Mouse (Mus musculus): ENCODE data around the gene Cubn. TPM values are rescaled to one million over a fixed set of nuclear protein-coding genes. Genes with fewer than 3 reads are reported as not detected.

Cubn gene
- 0.54 and 0.84 TPM in 2 replicates for polyA plus RNA-seq (2015; fragmentation: Nextera tagmentation; extraction: Ambion mirVana)

DNA sequence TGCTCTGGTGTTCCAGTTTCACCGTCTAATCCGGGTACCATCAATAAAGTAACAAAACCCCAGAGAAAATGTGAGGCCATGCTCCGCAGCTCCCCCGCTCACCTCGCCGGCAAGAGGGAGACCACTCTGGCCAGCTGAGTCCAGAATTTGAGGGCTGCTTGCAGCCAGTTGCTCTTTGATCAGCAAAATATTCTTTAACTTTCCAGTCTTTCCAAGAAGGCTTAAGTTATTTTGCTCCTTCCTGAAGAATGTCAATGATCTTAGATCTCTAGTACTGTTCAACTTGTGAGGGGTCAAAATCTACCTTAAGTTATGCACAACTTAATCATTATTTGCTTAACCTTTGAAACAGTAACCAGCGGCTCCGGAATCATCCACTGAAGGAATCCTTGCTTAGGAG lies at the start of gene Cubn:
Gene Cubn, minus strand, starts transcription at position 80 of the 400 bp plus-strand sequence.
- H3K4me2 ChIP-seq (ENCODE audit: low read depth, low read length) = no peak within 1 kb of the TSS
- H3K27me3 ChIP-seq (ENCODE audit: control insufficient read depth, insufficient read depth, low read length) = no peaks in the 10 kb centered on the region
- no peak within 1 kb of the TSS for H3K4me3 ChIP-seq (replicated peaks; ENCODE audit: low read length)
- H3K36me3 ChIP-seq (ENCODE audit: control insufficient read depth, insufficient read depth, low read length) = no peaks in the 10 kb centered on the region
- no peak within 1 kb of the TSS for H3K9ac ChIP-seq (ENCODE audit: low read length)
- 55% methylated on average over 8 of the region's 8 CpGs for WGBS
- H3K9me3 ChIP-seq (replicated peaks; ENCODE audit: control insufficient read depth, low read length) = no peaks in the 10 kb centered on the region
- no peak within 1 kb of the TSS for H3K27ac ChIP-seq (ENCODE audit: low read length)
- H3K4me1 ChIP-seq (ENCODE audit: control insufficient read depth, insufficient read depth, low read length) = no peaks in the 10 kb centered on the region
- ATAC-seq (ENCODE audit: insufficient read depth, low FRiP score) = no peak

DNA sequence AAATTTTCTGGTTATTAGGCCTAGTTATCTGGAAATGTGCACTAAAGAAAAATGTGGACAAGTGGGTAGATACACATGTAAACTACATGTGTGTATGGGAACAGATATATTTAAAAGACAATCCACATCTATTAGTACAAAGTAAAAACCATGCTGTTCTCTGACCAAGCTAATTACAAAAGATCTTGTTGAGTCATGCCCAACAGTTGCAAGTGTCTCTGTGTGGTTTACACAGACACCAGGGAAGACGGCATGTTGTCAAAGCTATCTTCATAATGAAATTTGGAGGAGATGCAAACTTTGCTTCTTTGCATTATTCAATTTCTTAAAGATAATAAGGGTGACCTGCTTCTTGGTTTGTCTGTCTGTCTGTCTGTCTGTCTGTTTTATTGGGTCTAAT lies 48.2 kb upstream of the Cubn start:
- ATAC-seq (ENCODE audit: insufficient read depth, low FRiP score) = no peak
- Histone ChIP-seq H3K27me3 (ENCODE audit: control insufficient read depth, insufficient read depth, low read length) (no peaks in the 10 kb centered on the region), H3K36me3 (ENCODE audit: control insufficient read depth, insufficient read depth, low read length) (no peaks in the 10 kb centered on the region), H3K9ac (ENCODE audit: low read length) (no peak overlapping the region), H3K9me3 (replicated peaks; ENCODE audit: control insufficient read depth, low read length) (no peaks in the 10 kb centered on the region), H3K4me2 (ENCODE audit: low read depth, low read length) (no peak overlapping the region), H3K27ac (ENCODE audit: low read length) (no peak overlapping the region), H3K4me1 (ENCODE audit: control insufficient read depth, insufficient read depth, low read length) (peaks cover 2% of the 10 kb centered on the region; the same call in 1 of the 2 replicates), H3K4me3 (replicated peaks; ENCODE audit: low read length) (no peak overlapping the region)
- 71% methylated on average over 1 of the region's 1 CpGs for WGBS

DNA sequence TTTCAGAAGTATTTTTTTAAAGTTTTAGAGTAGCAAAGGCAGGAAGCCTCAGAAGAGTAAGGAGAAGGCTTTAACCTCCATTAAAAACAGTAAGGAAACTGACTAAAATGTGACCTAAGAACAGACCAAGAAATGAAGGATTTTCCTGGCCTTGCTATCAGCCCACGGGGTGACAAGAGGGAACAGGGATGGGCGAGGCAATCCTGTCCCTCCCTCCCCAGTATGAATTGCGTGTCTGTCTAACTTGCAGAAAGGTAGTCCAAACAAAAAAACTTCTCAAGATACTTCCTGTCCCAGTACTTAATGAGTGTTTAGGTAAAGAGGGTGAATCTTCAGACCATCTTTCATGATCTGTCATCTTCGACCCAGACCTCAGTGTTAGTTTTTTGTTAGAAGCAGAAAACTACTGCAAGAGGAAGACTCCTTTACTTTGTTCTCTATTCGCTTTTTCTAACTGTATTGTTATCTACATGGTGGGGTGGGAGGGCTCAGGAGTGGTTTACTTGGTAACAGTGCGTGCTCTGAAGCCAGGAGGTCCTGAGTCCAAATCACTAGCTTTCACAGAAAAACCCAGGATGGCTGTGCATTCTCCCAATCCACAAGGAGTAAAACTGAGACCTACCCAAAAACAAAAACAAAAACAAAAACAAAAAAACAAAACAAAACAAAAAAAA lies 47.2 kb upstream of the Cubn start:
- Histone ChIP-seq H3K4me3 (replicated peaks; ENCODE audit: low read length) (no peak overlapping the region), H3K36me3 (ENCODE audit: control insufficient read depth, insufficient read depth, low read length) (no peaks in the 10 kb centered on the region), H3K27ac (ENCODE audit: low read length) (no peak overlapping the region), H3K27me3 (ENCODE audit: control insufficient read depth, insufficient read depth, low read length) (no peaks in the 10 kb centered on the region), H3K4me2 (ENCODE audit: low read depth, low read length) (no peak overlapping the region), H3K4me1 (ENCODE audit: control insufficient read depth, insufficient read depth, low read length) (no peaks in the 10 kb centered on the region; the same call in 1 of the 2 replicates), H3K9ac (ENCODE audit: low read length) (no peak overlapping the region), H3K9me3 (replicated peaks; ENCODE audit: control insufficient read depth, low read length) (no peaks in the 10 kb centered on the region)
- ATAC-seq (ENCODE audit: insufficient read depth, low FRiP score) = no peak
- 52% methylated on average over 6 of the region's 6 CpGs for WGBS

DNA sequence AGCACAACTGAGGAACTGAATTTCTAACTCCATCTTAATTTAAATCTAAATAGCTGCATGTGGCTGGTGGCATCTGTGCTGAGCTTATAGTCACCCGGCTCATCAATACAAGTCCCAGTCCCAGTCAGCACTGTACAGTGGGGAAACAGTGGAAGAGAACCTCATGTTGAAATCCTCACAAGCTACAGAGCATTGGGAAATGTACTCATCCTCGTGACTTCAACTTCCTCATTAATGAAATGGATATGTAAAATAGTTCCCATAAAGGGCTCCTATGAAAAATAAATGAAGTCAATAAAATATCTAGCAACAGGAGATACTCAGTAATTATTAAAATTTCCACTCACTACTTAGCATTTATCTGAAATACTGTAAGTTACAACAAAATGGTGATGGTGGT lies 46.6 kb upstream of the Cubn start:
- no peaks in the 10 kb centered on the region for H3K36me3 ChIP-seq (ENCODE audit: control insufficient read depth, insufficient read depth, low read length)
- no peak for ATAC-seq (ENCODE audit: insufficient read depth, low FRiP score)
- H3K27ac ChIP-seq (ENCODE audit: low read length) = no peak overlapping the region
- 79% methylated on average over 2 of the region's 2 CpGs for WGBS
- H3K9ac ChIP-seq (ENCODE audit: low read length) = no peak overlapping the region
- no peaks in the 10 kb centered on the region for H3K9me3 ChIP-seq (replicated peaks; ENCODE audit: control insufficient read depth, low read length)
- no peaks in the 10 kb centered on the region; the same call in 1 of the 2 replicates for H3K4me1 ChIP-seq (ENCODE audit: control insufficient read depth, insufficient read depth, low read length)
- no peaks in the 10 kb centered on the region for H3K27me3 ChIP-seq (ENCODE audit: control insufficient read depth, insufficient read depth, low read length)
- no peak overlapping the region for H3K4me3 ChIP-seq (replicated peaks; ENCODE audit: low read length)
- no peak overlapping the region for H3K4me2 ChIP-seq (ENCODE audit: low read depth, low read length)

DNA sequence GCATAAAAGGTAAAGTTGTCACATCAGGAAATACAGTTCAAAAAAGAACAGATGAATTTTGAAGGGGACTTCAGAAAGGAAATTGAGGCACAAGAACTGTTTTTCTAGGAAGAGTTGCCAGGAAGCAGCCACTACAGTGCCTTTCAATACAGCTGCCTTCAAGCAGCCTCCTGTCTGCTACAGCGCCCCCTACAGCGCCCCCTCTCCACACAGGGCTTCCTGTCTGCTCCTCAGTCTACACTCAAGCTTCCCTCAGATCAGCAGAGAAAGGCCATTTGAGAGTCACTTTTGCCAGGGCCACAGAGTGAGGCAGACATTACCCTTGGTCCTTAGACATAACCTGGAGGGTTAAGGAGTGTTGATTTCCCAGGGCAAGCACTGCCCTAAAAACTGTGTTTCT lies 46.1 kb upstream of the Cubn start:
- H3K9me3 ChIP-seq (replicated peaks; ENCODE audit: control insufficient read depth, low read length) = no peaks in the 10 kb centered on the region
- no peak for ATAC-seq (ENCODE audit: insufficient read depth, low FRiP score)
- no peak overlapping the region for H3K4me2 ChIP-seq (ENCODE audit: low read depth, low read length)
- no peaks in the 10 kb centered on the region for H3K27me3 ChIP-seq (ENCODE audit: control insufficient read depth, insufficient read depth, low read length)
- H3K4me1 ChIP-seq (ENCODE audit: control insufficient read depth, insufficient read depth, low read length) = no peaks in the 10 kb centered on the region; the same call in 1 of the 2 replicates
- no peaks in the 10 kb centered on the region for H3K36me3 ChIP-seq (ENCODE audit: control insufficient read depth, insufficient read depth, low read length)
- H3K27ac ChIP-seq (ENCODE audit: low read length) = no peak overlapping the region
- H3K9ac ChIP-seq (ENCODE audit: low read length) = no peak overlapping the region
- WGBS = 13% methylated on average over 2 of the region's 2 CpGs
- H3K4me3 ChIP-seq (replicated peaks; ENCODE audit: low read length) = no peak overlapping the region

DNA sequence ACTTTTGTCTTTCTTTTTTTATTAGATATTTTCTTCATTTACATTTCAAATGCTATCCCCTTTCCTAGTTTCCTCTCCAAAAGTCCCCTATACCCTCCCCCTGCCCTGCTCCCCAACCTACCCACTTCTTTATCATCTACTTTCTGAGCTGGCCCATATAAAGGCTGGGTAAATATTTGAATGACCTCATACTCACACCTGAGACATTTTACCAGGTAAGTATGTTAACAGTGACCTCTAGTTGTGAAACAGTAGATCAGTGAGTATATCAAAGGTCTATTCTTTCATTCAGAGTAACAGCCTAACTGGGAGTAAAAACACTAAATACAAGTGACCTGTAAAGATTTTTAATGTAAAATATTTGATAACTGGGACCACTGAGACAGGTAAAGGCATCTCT lies 45.1 kb upstream of the Cubn start:
- Histone ChIP-seq H3K4me2 (ENCODE audit: low read depth, low read length) (no peak overlapping the region), H3K9me3 (replicated peaks; ENCODE audit: control insufficient read depth, low read length) (no peaks in the 10 kb centered on the region), H3K4me1 (ENCODE audit: control insufficient read depth, insufficient read depth, low read length) (no peaks in the 10 kb centered on the region; the same call in 1 of the 2 replicates), H3K27me3 (ENCODE audit: control insufficient read depth, insufficient read depth, low read length) (no peaks in the 10 kb centered on the region), H3K4me3 (replicated peaks; ENCODE audit: low read length) (no peak overlapping the region), H3K9ac (ENCODE audit: low read length) (no peak overlapping the region), H3K36me3 (ENCODE audit: control insufficient read depth, insufficient read depth, low read length) (no peaks in the 10 kb centered on the region), H3K27ac (ENCODE audit: low read length) (no peak overlapping the region)
- peak; percentile 60; the same call in 1 of the 2 replicates for ATAC-seq (ENCODE audit: insufficient read depth, low FRiP score)

DNA sequence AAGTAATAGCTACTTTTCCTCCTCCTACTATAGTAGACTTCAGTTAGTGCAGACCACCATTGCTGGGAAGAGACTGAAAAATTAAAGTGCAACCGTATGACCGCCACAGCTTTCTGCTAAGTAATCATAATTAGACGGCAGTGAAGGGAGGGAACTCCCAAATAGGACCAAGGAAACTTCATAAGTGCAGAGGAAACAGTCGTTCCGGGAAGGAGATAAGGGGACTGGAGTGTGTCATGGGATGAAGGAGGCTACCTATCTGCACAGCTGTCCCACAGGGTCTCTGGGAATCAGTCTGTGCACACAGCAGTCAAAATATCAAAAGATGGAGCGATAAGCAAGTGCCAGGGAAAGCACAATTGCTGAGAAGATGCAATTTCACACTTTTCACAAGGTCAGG lies 39.0 kb upstream of the Cubn start:
- H3K36me3 ChIP-seq (ENCODE audit: control insufficient read depth, insufficient read depth, low read length) = no peaks in the 10 kb centered on the region
- H3K4me3 ChIP-seq (replicated peaks; ENCODE audit: low read length) = no peak overlapping the region
- H3K4me1 ChIP-seq (ENCODE audit: control insufficient read depth, insufficient read depth, low read length) = no peaks in the 10 kb centered on the region
- H3K27me3 ChIP-seq (ENCODE audit: control insufficient read depth, insufficient read depth, low read length) = no peaks in the 10 kb centered on the region
- H3K4me2 ChIP-seq (ENCODE audit: low read depth, low read length) = no peak overlapping the region
- no peak overlapping the region for H3K27ac ChIP-seq (ENCODE audit: low read length)
- 74% methylated on average over 6 of the region's 6 CpGs for WGBS
- H3K9me3 ChIP-seq (replicated peaks; ENCODE audit: control insufficient read depth, low read length) = no peaks in the 10 kb centered on the region
- no peak overlapping the region for H3K9ac ChIP-seq (ENCODE audit: low read length)
- no peak for ATAC-seq (ENCODE audit: insufficient read depth, low FRiP score)

DNA sequence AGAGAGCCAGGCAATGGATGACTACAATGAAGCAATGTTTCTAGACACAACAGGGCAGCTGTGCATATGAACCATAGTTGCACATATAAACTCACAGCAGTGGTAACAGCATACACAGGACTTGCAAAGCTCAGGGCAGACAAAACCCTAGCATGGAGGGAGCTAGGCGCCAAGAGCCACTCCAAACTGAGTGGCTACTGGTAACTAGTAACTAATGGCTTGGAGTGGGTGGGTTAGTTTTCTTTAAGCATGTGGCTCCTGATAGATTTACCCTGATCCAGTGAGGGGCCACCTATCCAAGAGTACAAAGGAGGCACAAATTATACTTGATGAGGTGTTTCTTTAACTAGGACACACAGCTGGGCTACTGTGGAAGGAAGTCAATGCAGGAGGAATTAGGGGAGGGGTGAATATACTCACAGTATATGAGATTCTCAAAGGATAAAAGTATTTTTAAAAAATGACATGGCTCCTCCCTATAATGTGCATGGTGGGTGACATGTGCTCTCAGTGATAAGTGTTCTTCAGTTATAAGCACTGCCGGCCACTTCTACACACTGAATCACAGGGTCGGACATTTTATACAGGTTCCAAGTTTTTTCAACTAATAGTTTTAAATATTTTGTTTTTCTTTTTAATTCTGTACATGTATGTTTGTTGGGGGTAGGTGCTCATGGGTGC lies 37.8 kb upstream of the Cubn start:
- no peaks in the 10 kb centered on the region for H3K9me3 ChIP-seq (replicated peaks; ENCODE audit: control insufficient read depth, low read length)
- H3K9ac ChIP-seq (ENCODE audit: low read length) = no peak overlapping the region
- WGBS = 88% methylated on average over 3 of the region's 3 CpGs
- H3K4me1 ChIP-seq (ENCODE audit: control insufficient read depth, insufficient read depth, low read length) = no peaks in the 10 kb centered on the region
- H3K4me2 ChIP-seq (ENCODE audit: low read depth, low read length) = no peak overlapping the region
- no peaks in the 10 kb centered on the region for H3K36me3 ChIP-seq (ENCODE audit: control insufficient read depth, insufficient read depth, low read length)
- no peak overlapping the region for H3K4me3 ChIP-seq (replicated peaks; ENCODE audit: low read length)
- ATAC-seq (ENCODE audit: insufficient read depth, low FRiP score) = no peak
- no peak overlapping the region for H3K27ac ChIP-seq (ENCODE audit: low read length)
- no peaks in the 10 kb centered on the region for H3K27me3 ChIP-seq (ENCODE audit: control insufficient read depth, insufficient read depth, low read length)

DNA sequence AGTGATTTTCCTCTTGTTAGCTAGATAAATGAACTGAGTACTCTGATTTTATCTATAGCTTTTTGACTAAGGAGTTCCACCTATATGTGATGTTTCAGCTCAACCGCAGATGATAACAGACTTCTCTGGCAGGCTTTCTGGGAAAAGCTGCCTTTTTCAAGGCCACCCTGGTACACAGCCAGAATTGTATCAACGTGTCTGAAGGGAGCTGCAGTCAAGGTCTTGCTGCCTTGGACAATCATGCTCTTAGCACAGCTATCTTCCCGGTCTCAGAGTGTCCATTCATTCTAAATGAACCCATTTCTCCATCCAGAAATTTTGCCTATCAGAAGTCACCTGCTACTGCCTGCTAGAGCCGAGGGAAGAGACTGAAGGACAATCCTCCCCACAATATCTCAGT lies 35.9 kb upstream of the Cubn start:
- 71% methylated on average over 4 of the region's 4 CpGs for WGBS
- Histone ChIP-seq H3K4me2 (ENCODE audit: low read depth, low read length) (no peak overlapping the region), H3K36me3 (ENCODE audit: control insufficient read depth, insufficient read depth, low read length) (no peaks in the 10 kb centered on the region), H3K9me3 (replicated peaks; ENCODE audit: control insufficient read depth, low read length) (no peaks in the 10 kb centered on the region), H3K9ac (ENCODE audit: low read length) (no peak overlapping the region), H3K4me3 (replicated peaks; ENCODE audit: low read length) (no peak overlapping the region), H3K27ac (ENCODE audit: low read length) (no peak overlapping the region), H3K27me3 (ENCODE audit: control insufficient read depth, insufficient read depth, low read length) (no peaks in the 10 kb centered on the region), H3K4me1 (ENCODE audit: control insufficient read depth, insufficient read depth, low read length) (0 out of 2 replicates have a peak, but pooled peaks cover 4% of the 10 kb centered on the region)
- no peak for ATAC-seq (ENCODE audit: insufficient read depth, low FRiP score)

Data from stomach, embryonic 16.5 days (tissue).